Mouse (Mus musculus): ENCODE results near the gene Brd3os.

GRCm38 (mm10) chr2:27488362-27488761, 46.2 kb downstream of the Brd3os start:
- TF ChIP-seq CTCF (IDR thresholded peaks at IDR 0.05; ENCODE audit: extremely low read depth, insufficient read length, insufficient replicate concordance, low read depth, low read length) (no peak), POLR2A (IDR thresholded peaks at IDR 0.05; ENCODE audit: low read depth, low read length) (no peak)

Measured in small intestine, adult 2 months (tissue).